Mouse (Mus musculus) hematopoietic stem cell, adult 5-6 weeks (primary cell): ENCODE data around the gene Palm. TPM values are rescaled to one million over a fixed set of nuclear protein-coding genes. Genes with fewer than 3 reads are reported as not detected.

Experiments
- ATAC-seq, 2 experiments: fragments of 125-278 bp in 1 of 2; replicated peaks in 1 of 2; 2 replicates each; pipeline ENCODE4 v1.8.0; 2016 to 2017; ENCODE audit warnings: inconsistent platforms in 2 of 2, mild to moderate bottlenecking in 2 of 2, moderate number of reproducible peaks in 2 of 2, low read depth in 1 of 2, moderate TSS enrichment in 1 of 2; ENCODE audit not compliant: low FRiP score in 2 of 2, poor library complexity in 2 of 2, severe bottlenecking in 2 of 2, insufficient read depth in 1 of 2, low TSS enrichment in 1 of 2
- total RNA-seq: library from RNA; stranded (forward); fragments of 172-1452, 232-1000 nt; gene quantifications from 2 replicates; pipeline ENCODE4 v1.2.3, GENCODE M21; 2017

Gene Palm
- total RNA-seq, 1 experiment from 2014 or later = 8.8 TPM

- no peak for ATAC-seq
Measured at GRCm38 (mm10) chr10:79856704-79857451, 63.5 kb downstream of the Palm start.

- ATAC-seq = no peak
Measured at GRCm38 (mm10) chr10:79857452-79857811, 64.1 kb downstream of the Palm start.

- no peak for ATAC-seq
Measured at GRCm38 (mm10) chr10:79857894-79858293, 64.5 kb downstream of the Palm start.

GRCm38 (mm10) chr10:79858416-79859074, 65.2 kb downstream of the Palm start:
- ATAC-seq = no peak

GRCm38 (mm10) chr10:79859116-79859515, 65.7 kb downstream of the Palm start:
- ATAC-seq = no peak

GRCm38 (mm10) chr10:79860079-79860911, 66.9 kb downstream of the Palm start:
- no peak for ATAC-seq

- ATAC-seq = no peak
Measured at GRCm38 (mm10) chr10:79861230-79862048, 68.1 kb downstream of the Palm start.

GRCm38 (mm10) chr10:79862049-79862788, 68.8 kb downstream of the Palm start:
- no peak for ATAC-seq

- ATAC-seq = no peak
Measured at GRCm38 (mm10) chr10:79862925-79863324, 69.6 kb downstream of the Palm start.

- no peak for ATAC-seq
Measured at GRCm38 (mm10) chr10:79864351-79865188, 71.2 kb downstream of the Palm start.

- ATAC-seq = no peak
Measured at GRCm38 (mm10) chr10:79865189-79865601, 71.8 kb downstream of the Palm start.

GRCm38 (mm10) chr10:79865801-79866295, 72.5 kb downstream of the Palm start:
- ATAC-seq = peak; percentile 52 to 57

GRCm38 (mm10) chr10:79866601-79867000, 73.2 kb downstream of the Palm start:
- no peak for ATAC-seq
